Mouse (Mus musculus): ENCODE data around the gene Hmga1b.

- TF ChIP-seq TCF12 (IDR thresholded peaks at IDR 0.05; ENCODE audit: insufficient read depth, poor library complexity, severe bottlenecking) (no peak), POLR2A (IDR thresholded peaks at IDR 0.05; ENCODE audit: insufficient read length, low read depth) (no peak), MAX (IDR thresholded peaks at IDR 0.05; ENCODE audit: low read depth) (no peak), SRF (IDR thresholded peaks at IDR 0.05; ENCODE audit: control insufficient read depth, insufficient read length, low read depth) (no peak)
These were observed 33.9 kb upstream of the Hmga1b start for GRCm38 (mm10) chr11:120728530-120729240.

Data from myocyte (in vitro differentiated cells).